Mouse (Mus musculus): ENCODE measurements at regions not wholly inside any gene's neighbourhood (a gene's known extent, or its start where the extent isn't known, plus 50 kb on each side); places are given as distances from the start of the nearest gene placed in this dataset.
A peak's percentile ranks its signal among the peaks of the same experiment; 100 is the strongest.

DNA sequence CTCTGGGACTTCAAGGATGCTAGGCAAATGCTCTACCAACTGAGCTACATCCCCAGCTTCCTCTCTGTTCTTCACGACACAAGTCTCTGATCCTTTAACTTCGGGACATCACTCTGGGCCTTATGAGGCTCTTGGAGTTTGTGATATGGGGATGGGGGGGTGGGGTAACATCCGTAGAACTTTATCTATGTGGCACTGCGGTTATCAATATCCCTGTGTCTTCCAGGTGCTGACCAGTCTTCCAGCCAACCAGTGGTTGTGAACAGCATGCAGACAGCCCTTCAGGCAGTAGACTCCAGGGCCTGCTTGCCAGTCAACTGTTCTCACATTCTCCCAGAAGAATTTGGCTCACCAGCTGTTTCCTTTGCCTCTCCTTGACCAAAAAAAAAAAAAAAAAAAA lies 244.7 kb upstream of the Hs6st1 start:
- Histone ChIP-seq H3K4me1 (ENCODE audit: control insufficient read depth, insufficient read depth, low read length) (no peaks in the 10 kb centered on the region), H3K4me3 (replicated peaks; ENCODE audit: extremely low read depth, low read depth, low read length) (no peak overlapping the region)
- TF ChIP-seq CTCF (IDR thresholded peaks at IDR 0.05; ENCODE audit: insufficient read depth, low read length) (no peak), POLR2A (IDR thresholded peaks at IDR 0.05; ENCODE audit: borderline replicate concordance, extremely low read depth, low read depth, low read length) (no peak)
- 93% methylated on average over 4 of the region's 4 CpGs for WGBS
- no peak for DNase-seq

GRCm38 (mm10) chr1:35823981-35824880 lies 244.0 kb upstream of the Hs6st1 start:
- 51% methylated on average over 24 of the region's 24 CpGs for WGBS
- no peak overlapping the region for H3K4me3 ChIP-seq (replicated peaks; ENCODE audit: extremely low read depth, low read depth, low read length)
- no peak for DNase-seq
- H3K4me1 ChIP-seq (ENCODE audit: control insufficient read depth, insufficient read depth, low read length) = no peaks in the 10 kb centered on the region
- TF ChIP-seq CTCF (IDR thresholded peaks at IDR 0.05; ENCODE audit: insufficient read depth, low read length) (no peak), POLR2A (IDR thresholded peaks at IDR 0.05; ENCODE audit: borderline replicate concordance, extremely low read depth, low read depth, low read length) (no peak)

GRCm38 (mm10) chr1:35825531-35825966 lies 242.7 kb upstream of the Hs6st1 start:
- TF ChIP-seq POLR2A (IDR thresholded peaks at IDR 0.05; ENCODE audit: borderline replicate concordance, extremely low read depth, low read depth, low read length) (no peak), CTCF (IDR thresholded peaks at IDR 0.05; ENCODE audit: insufficient read depth, low read length) (no peak)
- Histone ChIP-seq H3K4me1 (ENCODE audit: control insufficient read depth, insufficient read depth, low read length) (no peaks in the 10 kb centered on the region), H3K4me3 (replicated peaks; ENCODE audit: extremely low read depth, low read depth, low read length) (no peak overlapping the region)
- 60% methylated on average over 10 of the region's 10 CpGs for WGBS
- DNase-seq = no peak

DNA sequence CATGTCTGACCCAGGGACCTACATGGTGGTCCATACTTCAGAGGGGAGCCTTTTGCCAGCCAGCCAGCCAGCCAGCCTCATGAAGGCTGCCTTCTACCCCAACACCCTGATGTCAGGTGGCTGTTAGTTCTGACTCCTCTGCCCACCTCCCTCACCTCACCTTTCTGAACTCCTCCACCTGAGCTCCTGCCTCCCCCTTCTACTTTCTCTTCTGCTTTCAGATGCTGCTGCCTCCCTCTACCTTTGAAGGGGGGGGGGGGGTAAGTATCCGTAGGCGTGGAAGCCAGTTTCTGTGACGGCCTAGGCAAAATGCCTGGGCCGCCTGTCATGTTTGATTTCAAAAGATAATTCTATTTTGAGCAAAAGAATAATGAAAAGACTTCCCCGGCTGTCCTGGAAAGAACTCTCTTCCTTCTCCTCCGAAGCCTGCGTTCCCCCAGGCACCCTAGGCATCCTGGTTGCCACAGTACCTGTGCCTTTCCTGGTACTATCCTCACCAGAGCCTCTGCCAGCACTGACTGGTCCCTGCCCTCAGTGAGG lies 241.6 kb upstream of the Hs6st1 start:
- 77% methylated on average over 7 of the region's 7 CpGs for WGBS
- no peaks in the 10 kb centered on the region for H3K4me1 ChIP-seq (ENCODE audit: control insufficient read depth, insufficient read depth, low read length)
- no peak for DNase-seq
- TF ChIP-seq POLR2A (IDR thresholded peaks at IDR 0.05; ENCODE audit: borderline replicate concordance, extremely low read depth, low read depth, low read length) (no peak), CTCF (IDR thresholded peaks at IDR 0.05; ENCODE audit: insufficient read depth, low read length) (no peak)
- H3K4me3 ChIP-seq (replicated peaks; ENCODE audit: extremely low read depth, low read depth, low read length) = no peak overlapping the region

GRCm38 (mm10) chr1:35827471-35827870 lies 240.7 kb upstream of the Hs6st1 start:
- TF ChIP-seq CTCF (IDR thresholded peaks at IDR 0.05; ENCODE audit: insufficient read depth, low read length) (no peak), POLR2A (IDR thresholded peaks at IDR 0.05; ENCODE audit: borderline replicate concordance, extremely low read depth, low read depth, low read length) (no peak)
- 78% methylated on average over 3 of the region's 3 CpGs for WGBS
- DNase-seq = no peak
- Histone ChIP-seq H3K4me3 (replicated peaks; ENCODE audit: extremely low read depth, low read depth, low read length) (no peak overlapping the region), H3K4me1 (ENCODE audit: control insufficient read depth, insufficient read depth, low read length) (no peaks in the 10 kb centered on the region)

- no peak for DNase-seq
Measured at GRCm38 (mm10) chr1:35834180-35834579, 234.0 kb upstream of the Hs6st1 start.

DNA sequence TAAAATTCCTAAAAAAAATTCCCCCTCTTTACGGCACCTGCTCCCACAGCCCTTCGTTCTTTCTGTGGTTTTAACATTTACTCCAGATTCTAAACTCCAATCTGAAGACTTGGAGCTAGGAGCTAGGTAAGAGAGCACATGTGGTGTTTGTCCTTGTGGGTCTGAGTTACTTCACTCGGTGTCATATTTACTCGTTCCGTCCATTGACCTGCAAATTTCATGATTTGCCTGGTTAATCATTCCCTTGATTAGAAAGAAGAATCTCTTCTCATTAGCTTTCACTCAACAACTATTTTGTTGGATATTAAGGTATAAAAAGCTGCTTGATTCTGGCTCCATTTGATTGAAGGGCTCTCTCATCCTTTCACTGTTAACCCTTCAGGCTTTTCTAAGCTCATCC lies 231.6 kb upstream of the Hs6st1 start:
- no peak overlapping the region for H3K4me3 ChIP-seq (replicated peaks; ENCODE audit: extremely low read depth, low read depth, low read length)
- WGBS = 72% methylated on average over 5 of the region's 5 CpGs

More at GRCm38 (mm10) chr1:35834180-35834579, 234.0 kb upstream of the Hs6st1 start:
- TF ChIP-seq CTCF (IDR thresholded peaks at IDR 0.05; ENCODE audit: insufficient read depth, low read length) = no peak
- TF ChIP-seq POLR2A (IDR thresholded peaks at IDR 0.05; ENCODE audit: borderline replicate concordance, extremely low read depth, low read depth, low read length) = no peak
- no peaks in the 10 kb centered on the region for H3K4me1 ChIP-seq (ENCODE audit: control insufficient read depth, insufficient read depth, low read length)
- WGBS = 79% methylated on average over 7 of the region's 7 CpGs
- no peak overlapping the region for H3K4me3 ChIP-seq (replicated peaks; ENCODE audit: extremely low read depth, low read depth, low read length)

DNA sequence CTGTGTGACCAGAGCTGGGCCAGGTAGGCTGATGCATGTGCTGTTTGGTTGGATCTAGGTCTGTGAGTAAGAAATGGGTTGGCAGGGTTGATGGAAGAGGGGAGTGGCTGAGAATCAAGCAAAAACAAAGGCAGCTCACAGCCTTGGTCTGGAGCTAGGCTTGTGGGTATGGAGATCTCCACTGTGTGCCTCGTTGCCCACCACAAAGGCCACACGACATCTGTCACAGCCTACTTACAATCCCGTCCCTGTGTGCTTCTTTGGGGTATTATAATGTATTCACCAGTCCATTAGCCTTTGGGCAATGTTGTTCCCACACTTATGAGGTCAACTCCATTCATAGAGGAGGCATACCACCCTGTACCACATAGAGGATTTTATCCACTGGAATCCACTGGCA lies 229.6 kb upstream of the Hs6st1 start:
- H3K4me1 ChIP-seq (ENCODE audit: control insufficient read depth, insufficient read depth, low read length) = no peaks in the 10 kb centered on the region
- no peak for TF ChIP-seq CTCF (IDR thresholded peaks at IDR 0.05; ENCODE audit: insufficient read depth, low read length)
- TF ChIP-seq POLR2A (IDR thresholded peaks at IDR 0.05; ENCODE audit: borderline replicate concordance, extremely low read depth, low read depth, low read length) = no peak
- H3K4me3 ChIP-seq (replicated peaks; ENCODE audit: extremely low read depth, low read depth, low read length) = no peak overlapping the region
- WGBS = 84% methylated on average over 3 of the region's 3 CpGs
- no peak for DNase-seq

More for the DNA sequence above, 231.6 kb upstream of the Hs6st1 start:
- TF ChIP-seq CTCF (IDR thresholded peaks at IDR 0.05; ENCODE audit: insufficient read depth, low read length) (no peak), POLR2A (IDR thresholded peaks at IDR 0.05; ENCODE audit: borderline replicate concordance, extremely low read depth, low read depth, low read length) (no peak)
- DNase-seq = no peak
- H3K4me1 ChIP-seq (ENCODE audit: control insufficient read depth, insufficient read depth, low read length) = no peaks in the 10 kb centered on the region

DNA sequence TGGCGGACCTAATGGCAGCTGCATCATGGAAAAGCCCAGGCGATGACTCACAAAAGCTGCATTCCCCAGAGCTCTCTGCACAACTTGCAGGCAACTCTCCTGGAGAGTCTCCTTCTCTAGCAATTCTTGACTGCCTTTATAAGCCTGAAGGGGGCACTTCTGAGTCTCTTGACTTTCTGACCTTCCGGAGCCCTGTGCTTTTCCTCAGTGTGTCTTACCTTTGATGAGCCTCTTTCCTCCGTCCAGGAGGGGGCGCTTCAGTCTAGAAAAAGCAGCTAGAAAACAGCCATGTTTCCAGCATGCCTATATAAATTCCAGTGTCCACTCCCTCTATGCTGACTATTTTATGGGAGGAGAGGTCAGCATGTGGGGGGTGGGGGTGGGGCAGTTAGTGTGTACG lies 228.8 kb upstream of the Hs6st1 start:
- TF ChIP-seq POLR2A (IDR thresholded peaks at IDR 0.05; ENCODE audit: borderline replicate concordance, extremely low read depth, low read depth, low read length) (no peak), CTCF (IDR thresholded peaks at IDR 0.05; ENCODE audit: insufficient read depth, low read length) (no peak)
- DNase-seq = peak; percentile 16
- Histone ChIP-seq H3K4me1 (ENCODE audit: control insufficient read depth, insufficient read depth, low read length) (no peaks in the 10 kb centered on the region), H3K4me3 (replicated peaks; ENCODE audit: extremely low read depth, low read depth, low read length) (no peak overlapping the region)
- WGBS = 71% methylated on average over 6 of the region's 6 CpGs

DNA sequence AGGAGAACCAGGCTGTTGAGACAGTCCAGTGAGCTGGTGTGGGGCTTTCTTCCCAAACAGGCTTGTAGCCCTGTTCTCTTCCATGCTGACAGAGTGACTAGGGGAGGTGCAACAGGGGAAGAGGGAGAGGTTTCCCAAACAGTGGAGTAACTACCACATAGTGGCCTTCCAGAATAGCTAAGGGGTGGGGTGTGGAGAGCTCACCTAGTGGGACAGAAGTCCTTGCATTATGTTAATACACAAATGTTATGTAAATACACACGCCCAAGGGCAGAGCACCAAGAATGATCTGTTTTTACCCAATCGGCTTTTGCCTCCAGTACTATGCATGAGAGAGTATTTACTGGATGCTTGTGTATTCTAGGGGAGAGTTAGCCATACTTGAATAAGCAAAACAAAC lies 226.6 kb upstream of the Hs6st1 start:
- TF ChIP-seq POLR2A (IDR thresholded peaks at IDR 0.05; ENCODE audit: borderline replicate concordance, extremely low read depth, low read depth, low read length) = no peak
- TF ChIP-seq CTCF (IDR thresholded peaks at IDR 0.05; ENCODE audit: insufficient read depth, low read length) = no peak
- H3K4me1 ChIP-seq (ENCODE audit: control insufficient read depth, insufficient read depth, low read length) = no peaks in the 10 kb centered on the region
- 77% methylated on average over 2 of the region's 2 CpGs for WGBS
- no peak overlapping the region for H3K4me3 ChIP-seq (replicated peaks; ENCODE audit: extremely low read depth, low read depth, low read length)
- no peak for DNase-seq

Measured in lung, adult 2 months (tissue).